Mouse (Mus musculus) mammary gland, adult 2 months (tissue): ENCODE results near the gene Alk. TPM values are rescaled to one million over a fixed set of nuclear protein-coding genes. Genes with fewer than 3 reads are reported as not detected.

Source experiments
- polyA plus RNA-seq: library from polyadenylated mRNA; depleted of rRNA; stranded (reverse); fragments of >200 nt; gene quantifications from 2 replicates; pipeline ENCODE4 v1.2.3, GENCODE M21; 2012; ENCODE audit warnings: low replicate concordance; rRNA removed

Alk gene
- polyA plus RNA-seq = 0.10 and 0.19 TPM in 2 replicates

DNA sequence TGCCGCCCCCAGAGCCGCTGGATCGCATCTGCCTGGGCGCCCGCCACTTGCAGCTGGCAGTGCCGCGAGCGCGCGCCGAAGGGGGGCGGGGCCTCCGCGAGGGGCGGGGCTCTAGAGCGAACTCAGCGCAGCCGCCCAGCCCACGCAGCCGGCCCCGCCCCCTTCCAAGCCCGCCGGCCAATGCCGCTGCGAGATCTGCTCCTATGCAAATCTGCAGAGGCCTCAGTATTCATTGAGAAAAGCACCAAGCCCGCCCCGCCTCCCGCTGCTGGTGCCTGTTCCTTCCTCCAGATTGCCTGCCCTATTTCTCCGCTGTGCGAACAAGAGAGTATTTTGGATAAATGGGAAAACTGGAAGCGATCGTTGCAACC, at the start of gene Alk:
TSS of gene Alk (minus strand) at position 18 of the 371 bp plus-strand sequence.

Other genes starting within 250 kb of the Alk start
- 18.0 and 33.6 TPM in 2 replicates for gene Ypel5, start 231.8 kb upstream of the Alk start, polyA plus RNA-seq